Mouse (Mus musculus): Measurements from ENCODE around the gene Tmem117. TPM values are rescaled to one million over a fixed set of nuclear protein-coding genes. Genes with fewer than 3 reads are reported as not detected.

The Tmem117 gene
- total RNA-seq, 2 experiments from 2014 or later, result 8.0 to 8.4 TPM

GRCm38 (mm10) chr15:94689884-94690231 is 60.8 kb downstream of the Tmem117 start:
- intact Hi-C loops (cut with DNase I), result no loop called here
- DNase-seq (ENCODE audit: low spot score in 2 of 2), result no peak

- peak; percentile 44 to 70 for DNase-seq (ENCODE audit: low spot score in 2 of 2)
- intact Hi-C loops (cut with DNase I), result loop anchor here (2.0 to 5.0 kb wide), 3 partner anchors 46 to 852 kb away; partner anchors contain the start of gene Nell2
Observed at GRCm38 (mm10) chr15:94722759-94723158, 93.7 kb downstream of the Tmem117 start.

- intact Hi-C loops (cut with DNase I), result no loop called here
- DNase-seq (ENCODE audit: low spot score in 2 of 2), result no peak
Observed at GRCm38 (mm10) chr15:94732104-94732503, 103.1 kb downstream of the Tmem117 start.

GRCm38 (mm10) chr15:94769227-94769626 is 140.2 kb downstream of the Tmem117 start:
- DNase-seq (ENCODE audit: low spot score in 2 of 2), result peak; percentile 21 to 49
- intact Hi-C loops (cut with DNase I), result loop anchor here (2.0 kb wide), 1 partner anchor 46 kb away; no protein-coding TSS in a partner anchor

- no peak for DNase-seq (ENCODE audit: low spot score in 2 of 2)
- intact Hi-C loops (cut with DNase I), result loop anchor here (2.0 to 10.0 kb wide), 3 partner anchors 304 to 801 kb away; no protein-coding TSS in a partner anchor
Observed at GRCm38 (mm10) chr15:94770832-94771578, 142.0 kb downstream of the Tmem117 start.

GRCm38 (mm10) chr15:94771691-94772090 is 142.7 kb downstream of the Tmem117 start:
- no peak for DNase-seq (ENCODE audit: low spot score in 2 of 2)
- intact Hi-C loops (cut with DNase I), result loop anchor here (2.0 to 10.0 kb wide), 3 partner anchors 303 to 801 kb away; no protein-coding TSS in a partner anchor

GRCm38 (mm10) chr15:94776119-94777069 is 147.4 kb downstream of the Tmem117 start:
- DNase-seq (ENCODE audit: low spot score in 2 of 2), result peak in 1 of 2 experiments; percentile 10
- intact Hi-C loops (cut with DNase I), result loop anchor here (10.0 kb wide), 1 partner anchor 298 kb away; no protein-coding TSS in a partner anchor

- peak in 1 of 2 experiments; percentile 10 for DNase-seq (ENCODE audit: low spot score in 2 of 2)
- intact Hi-C loops (cut with DNase I), result no loop called here
Observed at GRCm38 (mm10) chr15:94781556-94781955, 152.5 kb downstream of the Tmem117 start.

GRCm38 (mm10) chr15:94793455-94793854 is 164.4 kb downstream of the Tmem117 start:
- intact Hi-C loops (cut with DNase I), result no loop called here
- DNase-seq (ENCODE audit: low spot score in 2 of 2), result no peak

GRCm38 (mm10) chr15:94795484-94795883 is 166.5 kb downstream of the Tmem117 start:
- DNase-seq (ENCODE audit: low spot score in 2 of 2), result no peak
- intact Hi-C loops (cut with DNase I), result no loop called here

GRCm38 (mm10) chr15:94798236-94798635 is 169.2 kb downstream of the Tmem117 start:
- intact Hi-C loops (cut with DNase I), result no loop called here
- DNase-seq (ENCODE audit: low spot score in 2 of 2), result no peak

GRCm38 (mm10) chr15:94801462-94801861 is 172.4 kb downstream of the Tmem117 start:
- intact Hi-C loops (cut with DNase I), result no loop called here
- no peak for DNase-seq (ENCODE audit: low spot score in 2 of 2)

- DNase-seq (ENCODE audit: low spot score in 2 of 2), result peak in 1 of 2 experiments; percentile 27
- intact Hi-C loops (cut with DNase I), result no loop called here
Observed at GRCm38 (mm10) chr15:94802820-94803219, 173.8 kb downstream of the Tmem117 start.

GRCm38 (mm10) chr15:94803624-94804342 is 174.8 kb downstream of the Tmem117 start:
- intact Hi-C loops (cut with DNase I), result no loop called here
- no peak for DNase-seq (ENCODE audit: low spot score in 2 of 2)

- intact Hi-C loops (cut with DNase I), result no loop called here
- no peak for DNase-seq (ENCODE audit: low spot score in 2 of 2)
Observed at GRCm38 (mm10) chr15:94806005-94806404, 177.0 kb downstream of the Tmem117 start.

GRCm38 (mm10) chr15:94811550-94811949 is 182.5 kb downstream of the Tmem117 start:
- DNase-seq (ENCODE audit: low spot score in 2 of 2), result no peak
- intact Hi-C loops (cut with DNase I), result no loop called here

GRCm38 (mm10) chr15:94814213-94815100 is 185.4 kb downstream of the Tmem117 start:
- intact Hi-C loops (cut with DNase I), result no loop called here
- no peak for DNase-seq (ENCODE audit: low spot score in 2 of 2)

GRCm38 (mm10) chr15:94835634-94836033 is 206.6 kb downstream of the Tmem117 start:
- no peak for DNase-seq (ENCODE audit: low spot score in 2 of 2)
- intact Hi-C loops (cut with DNase I), result no loop called here

GRCm38 (mm10) chr15:94838646-94839045 is 209.6 kb downstream of the Tmem117 start:
- no peak for DNase-seq (ENCODE audit: low spot score in 2 of 2)

More at GRCm38 (mm10) chr15:94838646-94839045, 209.6 kb downstream of the Tmem117 start:
- intact Hi-C loops (cut with DNase I), result no loop called here

All from left cerebral cortex, postnatal 36 days (tissue).